Mouse (Mus musculus) heart, embryonic 13.5 days (tissue): Measurements from ENCODE around the gene Gm12184. TPM values are rescaled to one million over a fixed set of nuclear protein-coding genes. Genes with fewer than 3 reads are reported as not detected.
"Not testable (repeated sequence)": the region's sequence is repeated elsewhere in the genome, so short reads cannot be mapped to it uniquely, and the experiment has no call there.

Source experiments
- ATAC-seq: fragments of 200-750 bp; cut with Nextera tagmentation; 2 replicates; pipeline ENCODE4 v1.8.0; 2017; ENCODE audit warnings: moderate TSS enrichment; ENCODE audit not compliant: insufficient number of reproducible peaks, low FRiP score, low TSS enrichment; ENCODE audit errors: extremely low read depth
- H3K27ac ChIP-seq: fragments of 300-500 bp; sonication (generic); replicated peaks from 2 replicates; pipeline ENCODE4 v1.5.1; 2015; ENCODE audit warnings: moderate library complexity, mild to moderate bottlenecking, inconsistent platforms
- H3K27me3 ChIP-seq: fragments of 300-500 bp; sonication (generic); replicated peaks from 2 replicates; pipeline ENCODE4 v1.6.1; 2015; ENCODE audit warnings: mild to moderate bottlenecking, inconsistent platforms
- H3K36me3 ChIP-seq: fragments of 300-500 bp; sonication (generic); 2 replicates; pipeline ENCODE4 v1.6.1; 2015; ENCODE audit warnings: mild to moderate bottlenecking, inconsistent platforms
- H3K4me1 ChIP-seq: fragments of 300-500 bp; sonication (generic); 2 replicates; pipeline ENCODE4 v1.6.1; 2015; ENCODE audit warnings: inconsistent platforms
- H3K4me2 ChIP-seq: fragments of 300-500 bp; sonication (generic); 2 replicates; pipeline ENCODE4 v1.6.1; 2015; ENCODE audit warnings: inconsistent platforms, mild to moderate bottlenecking, moderate library complexity
- H3K4me3 ChIP-seq: fragments of 300-500 bp; sonication (generic); 2 replicates; pipeline ENCODE4 v1.5.1; 2015; ENCODE audit warnings: moderate library complexity, mild to moderate bottlenecking, inconsistent platforms
- H3K9ac ChIP-seq: fragments of 300-500 bp; sonication (generic); 2 replicates; pipeline ENCODE4 v1.6.1; 2015; ENCODE audit warnings: inconsistent platforms, mild to moderate bottlenecking, moderate library complexity
- H3K9me3 ChIP-seq: fragments of 300-500 bp; sonication (generic); 2 replicates; pipeline ENCODE4 v1.6.1; 2016; ENCODE audit warnings: inconsistent platforms
- WGBS: fragments of 180-500 bp; shearing (Covaris S2); methylation state at CpG from one replicate; pipeline ENCODE4 v1.1.7; 2015; ENCODE audit warnings: mixed read lengths; 5-methylcytosine and 5-hydroxymethylcytosine counted together
- polyA plus RNA-seq: library from polyadenylated mRNA; unstranded; fragments of >200 nt; fragmentation: Nextera tagmentation; extraction: Ambion mirVana; gene quantifications from 2 replicates; pipeline ENCODE4 v1.2.1, GENCODE M21; 2015

Gene Gm12184
- polyA plus RNA-seq, 1 experiment from 2014 or later: 1.2 TPM

DNA sequence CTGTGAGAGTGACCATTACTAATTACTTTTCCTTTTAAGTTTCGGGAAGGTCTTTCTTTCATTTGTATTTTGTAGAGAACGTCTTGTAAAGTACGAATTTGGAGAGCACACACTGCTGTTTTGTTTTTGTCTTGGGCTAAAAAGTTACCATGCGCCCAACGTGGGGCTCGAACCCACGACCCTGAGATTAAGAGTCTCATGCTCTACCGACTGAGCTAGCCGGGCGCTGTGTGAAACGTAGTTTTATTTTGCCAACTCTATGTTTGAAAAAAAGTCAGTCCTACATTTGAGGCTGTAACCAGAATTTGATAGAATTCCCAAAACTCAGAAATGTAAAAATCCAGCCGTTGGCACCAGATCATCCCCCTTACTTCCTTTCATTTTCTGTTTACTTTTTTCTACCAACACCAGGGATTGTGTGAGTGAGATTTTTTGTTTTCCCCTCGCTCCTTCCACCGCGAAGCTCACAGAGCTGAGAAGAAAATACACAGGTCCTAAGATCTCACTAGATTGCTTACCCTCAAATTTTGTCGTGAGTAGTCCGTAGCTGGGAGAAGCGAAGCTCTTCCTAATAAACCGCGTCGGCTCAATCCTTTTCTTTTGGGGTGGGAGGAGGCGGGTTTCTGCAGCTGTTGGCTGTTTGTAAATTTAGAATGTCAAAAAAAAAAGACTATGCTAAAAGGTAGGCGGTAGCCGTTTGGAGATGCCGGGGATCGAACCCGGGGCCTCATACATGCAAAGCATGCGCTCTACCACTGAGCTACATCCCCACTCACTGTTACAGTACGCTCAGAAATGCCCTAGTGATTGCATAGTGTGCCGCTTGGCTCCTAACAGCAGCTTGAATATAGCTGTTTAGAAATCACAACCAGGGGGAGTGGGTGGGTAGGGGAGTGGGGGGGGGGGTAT, 7.5 kb upstream of the Gm12184 start:
- WGBS: under 1% methylated on average over 30 of the region's 30 CpGs
- ATAC-seq: peak; percentile 71
- H3K9ac ChIP-seq: peak overlapping the region; percentile 87
- H3K27me3 ChIP-seq: peaks cover 14% of the 10 kb centered on the region
- H3K4me1 ChIP-seq: peaks cover 29% of the 10 kb centered on the region
- peak overlapping the region; percentile 76 for H3K4me2 ChIP-seq
- peak overlapping the region; percentile 79 for H3K4me3 ChIP-seq
- H3K36me3 ChIP-seq: no peaks in the 10 kb centered on the region
- peak overlapping the region; percentile 76 for H3K27ac ChIP-seq
- H3K9me3 ChIP-seq: no peaks in the 10 kb centered on the region

DNA sequence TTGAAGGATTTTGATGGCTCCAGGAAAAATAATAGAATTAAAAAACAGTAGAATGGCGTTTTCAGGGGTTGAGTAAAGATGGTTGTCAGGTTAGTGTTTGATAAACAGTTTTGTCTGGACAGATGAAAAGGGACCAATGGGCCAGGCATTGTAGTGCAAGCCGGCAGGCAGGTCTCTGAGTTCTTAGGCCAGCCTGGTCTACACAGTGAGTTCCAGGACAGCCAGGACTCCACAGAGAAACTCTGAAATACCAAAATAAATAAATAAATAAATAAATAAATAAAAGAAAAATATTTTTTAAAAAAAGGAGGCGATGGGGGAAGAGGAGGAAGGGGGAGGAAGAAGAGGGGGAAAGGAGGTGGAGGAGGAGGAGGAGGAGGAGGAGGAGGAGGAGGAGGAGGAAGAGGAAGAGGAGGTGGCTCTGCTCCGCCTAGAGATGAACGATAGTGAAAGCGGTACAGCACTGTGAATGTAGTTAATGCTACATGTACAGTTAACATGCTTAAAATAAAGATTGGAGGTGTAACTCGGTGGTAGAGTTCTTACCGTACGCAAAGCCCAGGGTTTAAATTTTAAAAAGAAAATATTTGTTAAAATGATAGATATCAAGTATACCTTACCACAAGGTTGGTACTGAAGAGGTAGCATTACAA, 6.7 kb upstream of the Gm12184 start:
- Histone ChIP-seq H3K27me3 (peaks cover 14% of the 10 kb centered on the region), H3K4me3 (peak overlapping the region; percentile 79), H3K9me3 (no peaks in the 10 kb centered on the region), H3K4me1 (peaks cover 23% of the 10 kb centered on the region), H3K9ac (0 out of 2 replicates have a peak overlapping the region, but pooled peaks have one; percentile 28), H3K4me2 (peak overlapping the region; percentile 76), H3K27ac (no peak overlapping the region), H3K36me3 (no peaks in the 10 kb centered on the region)
- no peak for ATAC-seq
- WGBS: 40% methylated on average over 8 of the region's 9 CpGs

DNA sequence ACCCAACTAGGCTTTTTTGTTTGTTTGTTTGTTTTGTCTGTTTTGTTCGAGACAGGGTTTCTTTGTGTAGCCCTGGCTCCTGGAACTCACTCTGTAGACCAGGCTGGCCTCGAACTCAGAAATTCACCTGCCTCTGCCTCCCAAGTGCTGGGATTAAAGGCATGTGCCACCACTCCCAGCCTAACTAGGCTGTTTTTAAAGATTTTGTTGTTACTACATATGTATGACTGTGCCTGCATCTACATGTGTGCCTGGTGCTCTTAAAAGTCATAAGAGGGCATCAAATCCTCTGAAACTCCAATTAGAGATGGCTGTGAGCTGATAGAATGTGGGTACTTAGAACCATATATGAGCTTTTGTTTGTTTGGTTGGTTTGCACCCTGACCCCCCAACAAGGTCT, 4.8 kb upstream of the Gm12184 start:
- Histone ChIP-seq H3K9ac (no peak overlapping the region), H3K9me3 (no peaks in the 10 kb centered on the region; the same call in 1 of the 2 replicates), H3K4me1 (peaks cover 22% of the 10 kb centered on the region), H3K4me3 (no peak overlapping the region), H3K27me3 (peaks cover 4% of the 10 kb centered on the region; the same call in 1 of the 2 replicates), H3K36me3 (no peaks in the 10 kb centered on the region), H3K4me2 (no peak overlapping the region), H3K27ac (no peak overlapping the region)
- no peak for ATAC-seq
- WGBS: 60% methylated on average over 2 of the region's 2 CpGs

- H3K36me3 ChIP-seq: no peaks in the 10 kb centered on the region
- no peaks in the 10 kb centered on the region; the same call in 1 of the 2 replicates for H3K9me3 ChIP-seq
- 0 out of 2 replicates have a peak overlapping the region, but pooled peaks have one; percentile 28 for H3K9ac ChIP-seq
- no peak overlapping the region for H3K4me2 ChIP-seq
- peaks cover 22% of the 10 kb centered on the region for H3K4me1 ChIP-seq
- H3K27ac ChIP-seq: 0 out of 2 replicates have a peak overlapping the region, but pooled peaks have one; percentile 15
- WGBS: 32% methylated on average over 2 of the region's 2 CpGs
- no peak overlapping the region for H3K4me3 ChIP-seq
- no peak for ATAC-seq
- no peaks in the 10 kb centered on the region for H3K27me3 ChIP-seq
These were observed 3.8 kb upstream of the Gm12184 start for GRCm38 (mm10) chr11:48830279-48830678.

DNA sequence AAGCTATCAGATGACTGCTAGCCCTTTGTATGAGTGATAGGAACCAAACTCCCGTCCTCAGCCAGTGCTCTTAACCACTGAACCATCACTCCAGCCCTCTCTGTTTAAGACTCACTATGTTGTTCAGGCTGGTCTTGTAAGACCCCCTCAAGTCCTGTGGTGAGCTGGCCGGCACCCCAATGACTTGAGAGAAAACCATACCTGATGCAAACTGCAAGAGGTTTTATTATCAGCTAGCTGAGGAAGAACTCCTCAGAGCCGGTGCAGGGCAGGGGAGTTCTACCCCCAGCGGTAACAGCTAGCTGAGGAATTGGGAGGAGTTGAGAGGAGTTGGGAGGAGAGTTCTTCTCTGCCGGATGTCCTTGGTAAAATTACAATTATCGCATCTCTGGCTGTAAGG, 1.5 kb upstream of the Gm12184 start:
- Histone ChIP-seq H3K9me3 (no peaks in the 10 kb centered on the region; the same call in 1 of the 2 replicates), H3K27me3 (peaks cover 10% of the 10 kb centered on the region; the same call in 1 of the 2 replicates), H3K27ac (no peak overlapping the region), H3K4me1 (peaks cover 31% of the 10 kb centered on the region), H3K4me3 (no peak overlapping the region), H3K9ac (no peak overlapping the region), H3K4me2 (no peak overlapping the region), H3K36me3 (no peaks in the 10 kb centered on the region)
- WGBS: 73% methylated on average over 6 of the region's 6 CpGs
- no peak for ATAC-seq

DNA sequence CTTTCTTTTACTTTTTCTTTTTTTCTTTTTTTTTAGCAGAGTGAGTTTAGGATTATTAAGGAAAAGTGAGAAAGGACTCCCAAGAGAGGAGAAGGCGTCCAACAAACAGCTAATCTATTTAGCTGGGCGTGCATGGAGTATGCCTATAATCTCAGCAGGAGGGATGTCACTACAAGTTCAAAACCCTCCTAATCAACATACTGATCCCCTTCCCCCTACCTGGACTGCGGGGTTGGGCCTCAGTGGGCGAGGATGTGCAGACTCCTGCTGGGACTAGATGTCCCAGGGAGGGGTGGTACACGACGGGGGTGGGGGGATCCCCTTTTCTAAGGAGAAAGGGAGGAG, 269 bp upstream of the Gm12184 start:
- Histone ChIP-seq H3K27ac (peak overlapping the region; percentile 70), H3K9ac (peak overlapping the region; percentile 76), H3K4me1 (peaks cover 31% of the 10 kb centered on the region), H3K4me3 (peak overlapping the region; percentile 56), H3K36me3 (no peaks in the 10 kb centered on the region), H3K4me2 (peak overlapping the region; percentile 71), H3K9me3 (no peaks in the 10 kb centered on the region; the same call in 1 of the 2 replicates), H3K27me3 (peaks cover 10% of the 10 kb centered on the region; the same call in 1 of the 2 replicates)
- peak; percentile 42; the same call in 1 of the 2 replicates for ATAC-seq
- WGBS: under 1% methylated on average over 6 of the region's 6 CpGs

- no peaks in the 10 kb centered on the region for H3K36me3 ChIP-seq
- no peak overlapping the region for H3K27ac ChIP-seq
- 6% methylated on average over 22 of the region's 22 CpGs for WGBS
- H3K4me3 ChIP-seq: peak overlapping the region; percentile 54
- ATAC-seq: no peak
- peak overlapping the region; percentile 72 for H3K9ac ChIP-seq
- H3K27me3 ChIP-seq: peaks cover 10% of the 10 kb centered on the region; the same call in 1 of the 2 replicates
- no peaks in the 10 kb centered on the region; the same call in 1 of the 2 replicates for H3K9me3 ChIP-seq
- peak overlapping the region; percentile 88 for H3K4me2 ChIP-seq
- peaks cover 20% of the 10 kb centered on the region for H3K4me1 ChIP-seq
These were observed 2.1 kb downstream of the Gm12184 start for GRCm38 (mm10) chr11:48824311-48824830.

DNA sequence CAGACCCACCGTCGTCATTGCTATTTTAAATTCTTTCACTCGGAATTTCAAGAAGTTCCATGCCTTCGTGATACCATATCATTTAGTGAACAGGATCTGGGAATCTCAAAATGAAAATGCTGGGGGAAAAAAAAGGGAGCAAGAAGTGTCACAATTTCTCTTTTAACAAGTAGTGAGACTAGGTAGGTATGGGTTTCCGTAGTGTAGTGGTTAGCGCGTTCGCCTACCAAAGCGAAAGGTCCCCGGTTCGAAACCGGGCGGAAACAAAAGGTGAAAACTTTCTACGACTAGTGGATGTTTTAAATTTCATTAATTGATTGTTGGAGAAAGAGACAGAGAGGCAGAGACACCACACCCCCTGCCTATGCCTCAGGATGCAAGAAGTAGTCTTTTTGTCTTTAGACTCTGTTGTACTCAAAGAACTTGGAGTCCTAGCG, 2.9 kb downstream of the Gm12184 start:
- Histone ChIP-seq H3K4me3 (peak overlapping the region; percentile 54), H3K9ac (peak overlapping the region; percentile 72)
- ATAC-seq: no peak

DNA sequence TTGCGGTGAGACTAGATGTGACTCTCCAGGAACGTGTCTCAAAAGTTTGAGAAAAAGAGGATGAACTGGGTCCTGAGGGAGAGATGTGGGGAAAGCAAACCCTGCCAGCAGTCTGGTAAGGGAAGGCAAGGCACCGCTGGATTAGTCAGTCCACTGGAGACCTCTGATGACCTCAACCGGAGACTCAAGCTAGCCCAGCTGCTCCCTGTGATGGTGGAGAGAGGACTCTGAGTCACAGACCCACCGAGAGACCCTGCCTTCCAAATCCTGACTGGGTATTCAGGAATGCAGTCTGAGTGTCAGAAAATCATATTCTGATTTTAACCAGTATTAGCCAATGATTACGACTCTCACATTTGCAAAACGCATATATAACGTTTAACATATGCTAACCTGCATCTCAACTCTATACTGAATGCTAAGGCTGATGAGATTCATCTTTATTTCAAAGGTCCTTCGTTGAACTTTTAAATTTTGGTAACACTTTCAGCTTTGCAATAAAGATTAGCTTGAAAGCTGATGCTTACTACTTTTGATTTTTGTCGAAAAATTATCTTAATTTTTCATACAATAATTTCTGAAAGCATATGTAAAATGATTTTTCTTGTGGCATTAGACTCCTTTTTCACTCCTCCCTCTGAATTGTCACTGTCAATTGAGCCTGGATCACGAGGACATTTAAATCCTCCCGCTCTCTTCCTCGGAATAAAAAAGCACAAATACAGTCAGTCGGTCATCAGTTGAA, 3.5 kb downstream of the Gm12184 start:
- Histone ChIP-seq H3K4me1 (peaks cover 23% of the 10 kb centered on the region), H3K27ac (no peak overlapping the region), H3K4me2 (peak overlapping the region; percentile 88), H3K9me3 (no peaks in the 10 kb centered on the region; the same call in 1 of the 2 replicates), H3K27me3 (peaks cover 10% of the 10 kb centered on the region; the same call in 1 of the 2 replicates), H3K36me3 (no peaks in the 10 kb centered on the region), H3K9ac (peak overlapping the region; percentile 37; the same call in 1 of the 2 replicates), H3K4me3 (peak overlapping the region; percentile 54)
- WGBS: 34% methylated on average over 14 of the region's 14 CpGs
- ATAC-seq: no peak

More for the DNA sequence above, 2.9 kb downstream of the Gm12184 start:
- H3K27ac ChIP-seq: no peak overlapping the region
- H3K4me2 ChIP-seq: peak overlapping the region; percentile 88
- H3K9me3 ChIP-seq: no peaks in the 10 kb centered on the region; the same call in 1 of the 2 replicates
- H3K27me3 ChIP-seq: peaks cover 10% of the 10 kb centered on the region; the same call in 1 of the 2 replicates
- H3K4me1 ChIP-seq: peaks cover 20% of the 10 kb centered on the region
- under 1% methylated on average over 15 of the region's 15 CpGs for WGBS
- no peaks in the 10 kb centered on the region for H3K36me3 ChIP-seq

DNA sequence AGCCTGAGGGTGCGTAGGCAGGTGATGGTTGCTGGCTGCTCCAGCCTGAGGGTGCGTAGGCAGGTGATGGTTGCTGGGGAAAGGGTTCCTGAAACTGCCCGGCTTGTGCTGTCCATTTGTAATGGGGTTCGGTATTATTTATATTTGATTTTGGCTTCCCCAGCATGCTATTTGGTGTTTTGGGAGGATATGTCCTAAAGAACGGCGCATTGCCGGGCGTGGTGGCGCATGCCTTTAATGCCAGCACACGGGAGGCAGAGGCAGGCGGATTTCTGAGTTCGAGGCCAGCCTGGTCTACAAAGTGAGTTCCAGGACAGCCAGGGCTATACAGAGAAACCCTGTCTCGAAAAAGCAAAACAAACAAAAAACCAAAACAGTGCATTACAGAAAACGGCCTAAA, 5.2 kb downstream of the Gm12184 start:
- not testable (repeated sequence) for H3K27ac ChIP-seq, H3K4me2 ChIP-seq, H3K9me3 ChIP-seq, H3K4me3 ChIP-seq, H3K9ac ChIP-seq, H3K36me3 ChIP-seq, ATAC-seq
- Histone ChIP-seq H3K27me3 (peaks cover 10% of the 10 kb centered on the region; the same call in 1 of the 2 replicates), H3K4me1 (peaks cover 16% of the 10 kb centered on the region)
- WGBS: 74% methylated on average over 14 of the region's 14 CpGs
